Mouse (Mus musculus) CH12.LX (cell line): ENCODE measurements around the gene Ddx20. TPM values are rescaled to one million over a fixed set of nuclear protein-coding genes. Genes with fewer than 3 reads are reported as not detected.

Experiments used
- DNase-seq: peaks from one replicate; pipeline ENCODE4 v3.0.0-alpha.2; 2013; ENCODE audit errors: extremely low read depth
- H3K27ac ChIP-seq: 2 replicates; pipeline ENCODE4 v1.5.1; 2012; ENCODE audit warnings: low read depth, mild to moderate bottlenecking, control low read depth, moderate library complexity; ENCODE audit not compliant: insufficient read depth
- H3K27me3 ChIP-seq: replicated peaks from 2 replicates; pipeline ENCODE3; 2012; ENCODE audit warnings: inconsistent platforms
- H3K36me3 ChIP-seq, 2 experiments: replicated peaks in 1 of 2; 2 replicates each; pipeline versions ENCODE3 to v1.6.1; 2012; ENCODE audit warnings: inconsistent platforms in 1 of 2, low read length in 1 of 2, mild to moderate bottlenecking in 1 of 2, mixed read lengths in 1 of 2, moderate library complexity in 1 of 2; ENCODE audit not compliant: control insufficient read depth in 1 of 2, insufficient read depth in 1 of 2
- H3K4me1 ChIP-seq, 2 experiments: 2 replicates each; pipeline ENCODE4 v1.6.1; 2012; ENCODE audit warnings: inconsistent platforms in 1 of 2, moderate library complexity in 1 of 2; ENCODE audit not compliant: insufficient read depth in 2 of 2, control insufficient read depth in 1 of 2
- H3K4me2 ChIP-seq: 2 replicates; pipeline ENCODE4 v1.6.1; 2012; ENCODE audit warnings: low read depth, mild to moderate bottlenecking, control low read depth; ENCODE audit not compliant: poor library complexity, insufficient read depth, severe bottlenecking
- H3K4me3 ChIP-seq, 3 experiments: fragments of 150-350 bp in 1 of 3; sonication (generic) in 1 of 3; replicated peaks in 1 of 3; 2 replicates each; pipeline versions ENCODE3 to v1.5.1; 2011 to 2012; ENCODE audit warnings: low read depth in 2 of 3, low read length in 2 of 3, mild to moderate bottlenecking in 2 of 3, moderate library complexity in 2 of 3, control low read depth in 1 of 3, improper control_type of control experiment in 1 of 3, inconsistent platforms in 1 of 3, mixed read lengths in 1 of 3; ENCODE audit not compliant: poor library complexity in 1 of 3
- H3K79me2 ChIP-seq: replicated peaks from 2 replicates; pipeline ENCODE4 v1.6.1; 2012; ENCODE audit warnings: mild to moderate bottlenecking, moderate library complexity; ENCODE audit not compliant: control insufficient read depth, poor library complexity, insufficient read depth, severe bottlenecking; ENCODE audit errors: extremely low read depth
- H3K9ac ChIP-seq: 2 replicates; pipeline ENCODE4 v1.6.1; 2012; ENCODE audit warnings: low read depth, mild to moderate bottlenecking, control low read depth, moderate library complexity; ENCODE audit not compliant: insufficient read depth
- H3K9me3 ChIP-seq: replicated peaks from 2 replicates; pipeline ENCODE3; 2012; ENCODE audit warnings: low read length, inconsistent platforms, mixed read lengths
- CHD1 ChIP-seq: IDR thresholded peaks from 2 replicates; pipeline ENCODE4 v1.6.1; 2012; ENCODE audit warnings: low read depth, low read length, improper control_type of control experiment, inconsistent platforms
- CHD2 ChIP-seq: IDR thresholded peaks from 2 replicates; pipeline ENCODE4 v1.6.1; 2011; ENCODE audit warnings: low read length, improper control_type of control experiment
- E2F4 ChIP-seq: IDR thresholded peaks from 2 replicates; pipeline ENCODE4 v1.6.1; 2011; ENCODE audit warnings: low read depth, low read length, improper control_type of control experiment; ENCODE audit not compliant: insufficient replicate concordance
- ELF1 ChIP-seq: IDR thresholded peaks from 2 replicates; pipeline ENCODE4 v1.6.1; 2014; ENCODE audit warnings: low read depth, mild to moderate bottlenecking, inconsistent platforms, low read length, improper control_type of control experiment
- ETS1 ChIP-seq: conservative IDR thresholded peaks from 2 replicates; pipeline ENCODE4 v1.6.1; 2012; ENCODE audit warnings: low read depth, mild to moderate bottlenecking, inconsistent platforms, low read length, improper control_type of control experiment, moderate library complexity
- JUND ChIP-seq: conservative IDR thresholded peaks from 2 replicates; pipeline ENCODE4 v1.6.1; 2011; ENCODE audit warnings: low read depth, low read length, improper control_type of control experiment
- MAFK ChIP-seq: IDR thresholded peaks from 2 replicates; pipeline ENCODE4 v1.6.1; 2011; ENCODE audit warnings: low read length, improper control_type of control experiment; ENCODE audit not compliant: insufficient replicate concordance
- MAX ChIP-seq: IDR thresholded peaks from 2 replicates; pipeline ENCODE4 v1.6.1; 2011; ENCODE audit warnings: low read length, improper control_type of control experiment
- MYC ChIP-seq: IDR thresholded peaks from 2 replicates; pipeline ENCODE4 v1.6.1; 2011; ENCODE audit warnings: low read depth, mild to moderate bottlenecking, improper control_type of control experiment, low read length
- NRF1 ChIP-seq: IDR thresholded peaks from 2 replicates; pipeline ENCODE4 v1.6.1; 2014; ENCODE audit warnings: low read depth, mild to moderate bottlenecking, inconsistent platforms, low read length, improper control_type of control experiment, moderate library complexity
- POLR2AphosphoS2 ChIP-seq: IDR thresholded peaks from 2 replicates; pipeline ENCODE4 v1.6.1; 2011; ENCODE audit warnings: low read depth, low read length, improper control_type of control experiment
- RCOR1 ChIP-seq: conservative IDR thresholded peaks from 2 replicates; pipeline ENCODE4 v1.6.1; 2012; ENCODE audit warnings: low read depth, mild to moderate bottlenecking, inconsistent platforms, low read length, improper control_type of control experiment
- SIN3A ChIP-seq: IDR thresholded peaks from 2 replicates; pipeline ENCODE4 v1.6.1; 2012; ENCODE audit warnings: low read length, improper control_type of control experiment, inconsistent platforms
- TCF12 ChIP-seq: IDR thresholded peaks from 2 replicates; pipeline ENCODE4 v1.6.1; 2014; ENCODE audit warnings: low read depth, mild to moderate bottlenecking, inconsistent platforms, low read length, improper control_type of control experiment
- UBTF ChIP-seq: IDR thresholded peaks from 2 replicates; pipeline ENCODE4 v1.6.1; 2012; ENCODE audit warnings: low read depth, mild to moderate bottlenecking, inconsistent platforms, low read length, improper control_type of control experiment, moderate library complexity
- ZMIZ1 ChIP-seq: IDR thresholded peaks from 2 replicates; pipeline ENCODE4 v1.6.1; 2012; ENCODE audit warnings: low read depth, mild to moderate bottlenecking, inconsistent platforms, low read length, improper control_type of control experiment
- dilution Hi-C: fragments of 300-500 bp; cut with MboI; formaldehyde crosslinking; loops from 2 replicates; pipeline ENCODE4 v1.14.3; 2020; ENCODE audit warnings: low sequenced_read_pairs; ENCODE audit not compliant: extremely low pct_unique_long_range_greater_than_20kb, extremely low pct_ligation_motif_present
- in situ Hi-C: fragments of 300-500 bp; cut with MboI; formaldehyde crosslinking; loops from 3 replicates; pipeline ENCODE4 v1.14.3; 2019; ENCODE audit warnings: low sequenced_read_pairs, low pct_ligation_motif_present, low pct_unique_long_range_greater_than_20kb, mixed read lengths
- polyA plus RNA-seq: library from polyadenylated mRNA; unstranded; fragments of >175 nt; gene quantifications from 2 replicates; pipeline ENCODE4 v1.2.1, GENCODE M21; 2012; ENCODE audit warnings: low read depth; ENCODE audit not compliant: insufficient read length
- total RNA-seq, 2 experiments: library from RNA; depleted of rRNA; stranded (reverse); fragments of 300-350 nt in 1 of 2; fragments of >200 nt in 1 of 2; gene quantifications; 2 replicates each; pipeline ENCODE4 v1.2.3; 2012 to 2014

Ddx20 gene
- total and polyA plus RNA-seq, 3 experiments, result 30.8 to 66.5 (median 50.4) TPM

GRCm38 (mm10) chr3:105670801-105671200 lies 16.6 kb downstream of the Ddx20 start:
- dilution Hi-C loops (no loop called here), in situ Hi-C loops (loop anchor here (10.0 kb wide), 1 partner anchor 774 kb away; no protein-coding TSS in a partner anchor)
- H3K36me3 ChIP-seq, result peaks cover 0 to under 1% of the 10 kb centered on the region in 2 experiments
- peaks cover 3% of the 10 kb centered on the region for H3K27me3 ChIP-seq
- no peak for DNase-seq
- TF ChIP-seq ELF1 (peak; percentile 37; the same call in 1 of the 2 replicates), ZMIZ1 (no peak)
- H3K79me2 ChIP-seq, result no peaks in the 10 kb centered on the region
- peaks cover 2 to 4% of the 10 kb centered on the region in 2 experiments; a peak in 3 of 4 replicates for H3K4me1 ChIP-seq
- H3K4me3 ChIP-seq, result no peak overlapping the region
- no peak overlapping the region for H3K9ac ChIP-seq
- no peak overlapping the region for H3K27ac ChIP-seq
- H3K4me2 ChIP-seq, result no peak overlapping the region
- H3K9me3 ChIP-seq, result no peaks in the 10 kb centered on the region

GRCm38 (mm10) chr3:105669776-105670175 lies 17.6 kb downstream of the Ddx20 start:
- H3K4me2 ChIP-seq, result no peak overlapping the region
- H3K9me3 ChIP-seq, result no peaks in the 10 kb centered on the region
- no peak overlapping the region for H3K27ac ChIP-seq
- H3K9ac ChIP-seq, result no peak overlapping the region
- no peak for DNase-seq
- dilution Hi-C loops, result no loop called here
- H3K4me3 ChIP-seq, result no peak overlapping the region
- TF ChIP-seq E2F4, result no peak
- TF ChIP-seq CHD2, result no peak
- no peak for TF ChIP-seq NRF1
- no peak for TF ChIP-seq MAFK
- TF ChIP-seq ZMIZ1, result no peak
- TF ChIP-seq JUND, result no peak
- TF ChIP-seq POLR2AphosphoS2, result no peak
- TF ChIP-seq, all 38 proteins: peak for 0
- peaks cover 10% of the 10 kb centered on the region for H3K27me3 ChIP-seq
- H3K36me3 ChIP-seq, result no peaks in the 10 kb centered on the region
- H3K4me1 ChIP-seq, result peaks cover 2 to 3% of the 10 kb centered on the region in 2 experiments; a peak in 2 of 4 replicates
- no peaks in the 10 kb centered on the region for H3K79me2 ChIP-seq
- in situ Hi-C loops, result loop anchor here (10.0 kb wide), 1 partner anchor 775 kb away; no protein-coding TSS in a partner anchor

- peak overlapping the region; percentile 16 for H3K4me2 ChIP-seq
- DNase-seq, result no peak
- TF ChIP-seq SIN3A (no peak), TCF12 (no peak), POLR2AphosphoS2 (no peak), RCOR1 (no peak), UBTF (no peak), ETS1 (no peak), CHD1 (no peak), MYC (no peak), MAX (no peak)
- H3K4me3 ChIP-seq, result no peak overlapping the region
- H3K36me3 ChIP-seq, result no peaks in the 10 kb centered on the region
- dilution Hi-C loops, result no loop called here
- H3K9ac ChIP-seq, result no peak overlapping the region
- peaks cover 2 to 3% of the 10 kb centered on the region in 2 experiments; a peak in 1 of 4 replicates for H3K4me1 ChIP-seq
- H3K9me3 ChIP-seq, result no peaks in the 10 kb centered on the region
- peaks cover 12% of the 10 kb centered on the region for H3K27me3 ChIP-seq
- no peaks in the 10 kb centered on the region for H3K79me2 ChIP-seq
- in situ Hi-C loops, result no loop called here
- no peak overlapping the region for H3K27ac ChIP-seq
These were observed 19.2 kb downstream of the Ddx20 start for GRCm38 (mm10) chr3:105668161-105668560.
